Mouse (Mus musculus) spleen, postnatal 36 days (tissue): ENCODE measurements around the gene Cpne7.
A peak's percentile ranks its signal among the peaks of the same experiment; 100 is the strongest.
"Not testable (repeated sequence)": the region's sequence is repeated elsewhere in the genome, so short reads cannot be mapped to it uniquely, and the experiment has no call there.

Source experiments
- DNase-seq, 2 experiments: peaks; one replicate each; pipeline ENCODE4 v3.0.0; 2022; ENCODE audit warnings: low spot score in 2 of 2, mixed read lengths in 1 of 2

The Cpne7 gene

DNA sequence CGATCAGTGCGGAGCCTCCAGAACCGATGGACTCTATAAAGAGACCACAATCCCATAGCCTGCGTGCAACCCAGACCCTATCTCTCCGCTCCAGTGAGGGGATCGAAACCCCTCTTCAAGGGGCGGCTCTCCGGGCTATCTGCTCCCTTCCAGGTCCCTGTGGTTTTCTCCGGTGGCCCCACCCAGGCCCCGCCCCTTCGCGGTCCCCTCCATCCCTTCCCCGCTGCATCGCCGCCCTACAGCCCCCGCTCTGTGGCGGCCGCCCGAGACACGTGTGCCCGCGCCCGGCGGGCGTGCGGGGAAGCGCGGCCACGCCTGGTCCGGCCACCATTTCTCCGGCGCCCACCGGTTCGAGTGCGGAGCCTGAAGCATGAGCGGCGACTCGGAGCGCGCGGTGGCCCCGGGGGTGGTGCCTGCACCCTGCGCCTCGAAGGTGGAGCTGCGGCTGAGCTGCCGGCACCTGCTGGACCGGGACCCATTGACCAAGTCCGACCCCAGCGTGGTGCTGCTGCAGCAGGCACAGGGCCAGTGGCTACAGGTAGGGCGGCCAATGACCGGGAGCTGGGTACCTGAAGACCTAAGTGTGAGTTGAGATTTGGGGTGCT, at the start of gene Cpne7:
TSS of gene Cpne7 (plus strand) at position 248 of the 605 bp plus-strand sequence.
- DNase-seq, result no peak

- DNase-seq, result no peak
These were observed 46.0 kb upstream of the Cpne7 start for GRCm38 (mm10) chr8:123071176-123071575.

GRCm38 (mm10) chr8:123077213-123077612, 40.0 kb upstream of the Cpne7 start:
- no peak for DNase-seq

DNA sequence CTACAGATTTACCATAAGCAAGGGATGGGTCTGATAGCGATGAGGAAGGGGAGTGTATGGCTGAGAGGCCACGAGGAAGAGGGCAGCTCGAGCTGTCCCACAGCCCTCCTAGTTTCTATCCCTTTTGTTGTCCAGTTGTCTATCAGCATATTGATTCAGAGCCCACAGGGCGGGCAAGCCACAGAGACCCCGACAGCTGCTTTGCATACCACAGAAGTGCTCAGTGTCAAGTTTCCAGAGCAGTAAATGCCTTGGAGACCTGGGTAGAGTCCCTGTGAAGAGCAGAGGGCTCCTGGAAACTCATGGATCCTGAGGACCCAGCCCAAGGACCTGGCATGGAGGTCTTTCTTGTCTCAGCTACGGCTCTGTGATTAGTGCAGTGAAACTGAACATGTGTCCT, 34.2 kb upstream of the Cpne7 start:
- no peak for DNase-seq

DNA sequence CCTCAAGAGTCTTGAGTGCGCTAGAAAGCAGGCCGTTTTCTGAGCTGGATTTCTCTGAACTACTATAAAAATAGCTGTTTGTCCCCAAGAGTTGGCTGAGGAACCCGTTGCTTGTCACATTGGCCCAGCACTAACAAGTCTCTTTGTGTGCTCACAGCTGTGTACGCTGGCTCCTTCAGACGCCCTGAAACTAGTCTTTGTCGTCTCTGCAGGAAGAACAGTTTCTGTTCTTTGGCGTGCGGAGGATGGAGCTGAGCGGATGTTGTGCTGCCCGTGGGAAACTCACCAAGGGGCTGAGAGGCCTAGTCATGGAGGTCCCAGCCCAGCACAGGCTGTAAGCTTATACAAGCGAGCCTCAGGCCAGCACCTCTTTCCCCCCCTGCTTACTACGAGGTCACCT, 33.6 kb upstream of the Cpne7 start:
- no peak for DNase-seq

- no peak for DNase-seq
These were observed 29.9 kb upstream of the Cpne7 start for GRCm38 (mm10) chr8:123087289-123087688.

- DNase-seq, result no peak
These were observed 20.0 kb upstream of the Cpne7 start for GRCm38 (mm10) chr8:123097216-123097615.

- peak; percentile 43 to 56 for DNase-seq
These were observed 19.2 kb upstream of the Cpne7 start for GRCm38 (mm10) chr8:123097786-123098584.

GRCm38 (mm10) chr8:123100288-123100687, 16.9 kb upstream of the Cpne7 start:
- no peak for DNase-seq

GRCm38 (mm10) chr8:123101244-123101643, 15.9 kb upstream of the Cpne7 start:
- DNase-seq, result no peak

GRCm38 (mm10) chr8:123101735-123102685, 15.2 kb upstream of the Cpne7 start, which contains the start of gene Rpl13:
Rpl13 (plus strand) TSS chr8:123102350.
- peak; percentile 96 to 97 for DNase-seq

DNA sequence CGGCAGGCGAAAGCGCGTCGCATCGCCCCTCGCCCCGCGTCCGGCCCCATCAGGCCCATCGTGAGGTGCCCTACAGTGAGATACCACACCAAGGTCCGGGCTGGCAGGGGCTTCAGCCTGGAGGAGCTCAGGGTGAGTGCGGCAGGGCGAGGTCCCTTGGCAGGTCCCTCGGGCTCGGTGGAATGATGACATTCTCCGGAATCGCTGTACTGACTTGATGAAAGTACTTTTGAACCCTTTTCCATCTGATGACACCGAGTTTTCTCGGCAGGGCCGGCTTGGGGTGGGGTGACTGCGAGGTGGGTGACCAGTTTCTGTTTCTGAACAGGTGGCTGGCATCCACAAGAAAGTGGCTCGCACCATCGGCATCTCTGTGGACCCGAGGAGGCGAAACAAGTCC, 14.3 kb upstream of the Cpne7 start:
- not testable (repeated sequence) for DNase-seq

DNA sequence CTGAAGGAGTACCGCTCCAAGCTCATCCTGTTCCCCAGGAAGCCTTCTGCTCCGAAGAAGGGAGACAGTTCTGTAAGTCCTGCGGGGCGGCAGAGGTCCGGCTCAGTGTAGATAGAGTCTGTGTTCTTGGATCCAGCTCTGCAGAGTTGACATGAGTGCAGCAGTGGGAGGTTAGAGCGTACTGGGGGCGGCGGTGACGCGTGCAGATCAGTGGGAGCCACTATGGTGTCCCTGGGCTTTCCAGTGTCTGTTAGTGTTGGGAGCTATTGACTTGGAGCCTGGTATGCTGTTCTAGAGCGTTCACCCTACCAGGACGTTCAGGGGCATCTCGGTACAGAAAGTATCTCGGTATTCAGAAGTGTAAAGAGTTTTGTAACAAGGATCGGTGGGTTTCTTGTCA, 13.9 kb upstream of the Cpne7 start:
- DNase-seq, result no peak

DNA sequence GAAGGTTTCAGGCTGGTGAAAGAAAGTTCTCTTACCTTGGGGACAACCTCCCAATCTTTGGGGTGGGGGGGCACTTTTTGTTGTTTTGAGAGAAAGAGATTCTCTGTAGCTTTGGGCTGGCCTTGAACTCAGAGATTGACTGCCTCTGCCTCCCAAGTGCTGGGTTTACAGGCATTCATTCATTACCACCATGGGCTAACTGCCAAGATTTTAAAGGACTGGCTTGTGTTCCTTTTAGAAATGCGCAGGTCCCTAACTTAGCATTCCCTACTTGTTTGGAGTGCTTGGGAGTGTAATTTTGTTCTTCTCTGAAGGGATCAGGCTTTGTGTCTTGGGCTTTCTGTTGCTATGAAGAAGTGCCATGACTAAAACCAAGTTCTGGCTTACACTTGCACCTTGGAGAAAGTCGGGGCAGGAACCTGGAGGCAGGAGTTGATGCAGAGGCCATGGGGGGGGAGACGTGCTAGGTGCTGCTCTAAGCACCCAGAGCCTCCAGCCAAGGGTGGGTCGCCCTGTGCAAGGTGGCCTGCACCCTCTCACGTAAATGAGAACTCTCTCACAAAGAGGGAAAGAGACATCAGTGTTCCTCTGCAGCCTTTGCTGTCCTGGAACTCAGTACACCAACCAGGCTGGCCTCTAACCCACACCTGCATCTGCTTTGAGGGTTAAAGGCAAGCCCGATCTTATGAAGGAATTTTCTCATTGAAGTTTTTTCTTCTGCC, 13.0 kb upstream of the Cpne7 start:
- DNase-seq, result no peak

GRCm38 (mm10) chr8:123105553-123106326, 11.4 kb upstream of the Cpne7 start:
- DNase-seq, result peak in 1 of 2 experiments; percentile 43

GRCm38 (mm10) chr8:123106531-123106930, 10.6 kb upstream of the Cpne7 start:
- DNase-seq, result no peak

DNA sequence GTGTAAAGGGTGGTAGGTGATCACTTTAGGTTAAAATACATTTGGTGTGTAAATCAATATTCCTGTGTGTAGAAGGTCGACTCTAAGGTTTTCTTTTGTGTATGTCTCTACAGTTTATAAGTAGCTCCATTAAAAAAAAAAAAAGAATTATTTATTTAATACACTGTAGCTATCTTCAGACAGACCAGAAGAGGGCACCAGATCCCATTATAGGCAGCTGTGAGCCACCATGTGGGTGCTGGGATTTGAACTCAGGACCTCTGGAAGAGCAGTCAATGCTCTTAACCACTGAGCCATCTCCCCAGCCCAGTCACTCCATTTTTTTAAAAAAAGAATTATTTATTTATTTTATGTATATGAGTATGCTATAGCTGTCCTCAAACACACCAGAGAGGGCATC, 9.2 kb upstream of the Cpne7 start:
- DNase-seq, result no peak

GRCm38 (mm10) chr8:123108953-123109352, 8.2 kb upstream of the Cpne7 start:
- no peak for DNase-seq

DNA sequence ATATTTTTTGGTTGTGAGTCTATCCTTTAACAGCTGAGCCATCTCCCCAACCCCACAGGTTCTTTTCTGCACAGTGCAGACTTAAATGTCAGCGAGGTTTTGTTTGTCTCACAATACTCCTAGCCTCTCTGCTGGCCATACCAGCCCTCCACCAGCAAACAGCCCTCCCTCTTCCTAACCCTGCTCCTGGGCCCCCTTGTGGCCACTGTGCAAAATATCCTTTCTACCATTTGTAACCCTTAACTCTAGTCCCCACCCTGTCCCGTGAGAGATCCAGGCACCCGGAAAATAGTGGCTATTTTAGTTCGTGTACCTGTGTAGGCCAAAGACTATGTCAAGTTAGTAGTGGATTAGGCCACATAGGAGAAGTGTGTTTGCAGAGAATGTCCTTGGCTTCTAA, 6.5 kb upstream of the Cpne7 start:
- peak; percentile 31 to 59 for DNase-seq

DNA sequence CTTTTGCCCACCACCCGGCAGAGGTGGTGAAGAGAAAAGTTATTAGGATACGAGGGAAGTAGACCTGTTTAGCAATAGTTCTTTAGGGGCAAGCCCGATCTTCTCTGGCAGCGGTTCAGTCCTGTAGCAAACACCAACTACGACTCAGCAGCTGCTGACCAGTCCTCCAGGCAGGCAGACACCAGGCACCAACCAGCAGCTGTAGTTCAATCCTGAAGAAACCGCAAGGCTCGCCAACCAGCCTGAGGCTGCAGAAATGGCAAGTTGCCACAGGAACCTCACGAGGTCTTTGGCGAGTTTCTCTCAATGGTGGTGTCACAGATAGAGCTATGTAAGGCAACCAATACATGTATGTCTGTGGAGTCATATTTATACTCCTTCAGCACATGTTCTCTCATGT, 4.3 kb upstream of the Cpne7 start:
- DNase-seq, result no peak
